Comparison of ENCODE assay signal across 9 mouse cellular contexts in genomic region chr19:35832992-35833391, GRCm38 (mm10).
DNase-seq lines count a peak whose midpoint lies in the region; ATAC-seq and TF ChIP-seq lines count a peak whose summit lies in the region.
"Had no signal": no experiment of that assay in that cellular context is flagged by ENCODE, and none has a peak within 500 bp of the region (broad histone marks: within the 10 kb centered on the region; RNA-seq: fewer than 3 reads in every experiment).

No protein-coding gene starts in this region.

- no peak for TF ChIP-seq CTCF in gastrocnemius, adult 2 months (IDR thresholded peaks at IDR 0.05)

- peak; percentile 71; the same call in 1 of the 2 replicates for ATAC-seq in kidney, embryonic 16.5 days (ENCODE audit: low FRiP score, low TSS enrichment)

- no peaks in the 10 kb centered on the region for H3K4me1 ChIP-seq in kidney, embryonic 16.5 days (ENCODE audit: insufficient read depth, low read length)
- H3K4me1 ChIP-seq: lung, embryonic 15.5 days had no signal

- H3K27me3 ChIP-seq in kidney, embryonic 16.5 days (ENCODE audit: insufficient read depth, low read length), result no peaks in the 10 kb centered on the region
- H3K27me3 ChIP-seq: lung, embryonic 15.5 days had no signal

- H3K27ac ChIP-seq in gastrocnemius, adult 2 months, result no peak overlapping the region
- H3K27ac ChIP-seq in kidney, embryonic 16.5 days (ENCODE audit: low read length), result no peak overlapping the region
- H3K27ac ChIP-seq: lung, embryonic 15.5 days had no signal

- 9% methylated on average over 4 of the region's 4 CpGs for WGBS in kidney, embryonic 16.5 days

- H3K4me3 ChIP-seq in gastrocnemius, adult 2 months, result no peak overlapping the region
- no peak overlapping the region for H3K4me3 ChIP-seq in kidney, embryonic 16.5 days (ENCODE audit: low read length)
- H3K4me3 ChIP-seq: lung, embryonic 15.5 days had no signal

- intact Hi-C loops in gastrocnemius, adult 2 months (cut with DNase I), result no loop called here

- H3K9me3 ChIP-seq in kidney, embryonic 16.5 days (ENCODE audit: low read length), result no peaks in the 10 kb centered on the region
- H3K9me3 ChIP-seq: lung, embryonic 15.5 days had no signal

- no peaks in the 10 kb centered on the region for H3K36me3 ChIP-seq in kidney, embryonic 16.5 days (ENCODE audit: insufficient read depth, low read length)
- H3K36me3 ChIP-seq: lung, embryonic 15.5 days had no signal

- H3K9ac ChIP-seq in kidney, embryonic 16.5 days (replicated peaks; ENCODE audit: low read length), result no peak overlapping the region
- H3K9ac ChIP-seq: lung, embryonic 15.5 days had no signal

- DNase-seq in gastrocnemius, adult 2 months, result peak; percentile 15
- no peak for DNase-seq in gastrocnemius, adult 8-10 months (ENCODE audit: low spot score in 2 of 2)
- DNase-seq in urinary bladder, postnatal 14 days (ENCODE audit: low spot score), result peak; percentile 3
- DNase-seq in urinary bladder, adult 18-20 months (ENCODE audit: low spot score in 2 of 2), result no peak
- DNase-seq in frontal cortex, postnatal 25 days (ENCODE audit: low spot score in 2 of 2), result no peak
- no peak for DNase-seq in cerebellum, postnatal 14 days
- no peak for DNase-seq in layer of hippocampus, adult 9-11 months

- H3K4me2 ChIP-seq in kidney, embryonic 16.5 days (replicated peaks; ENCODE audit: low read depth, low read length), result no peak overlapping the region
- H3K4me2 ChIP-seq: lung, embryonic 15.5 days had no signal

Comparison
In these comparisons a context has a peak if more than half of its experiments do, and no peak if none do; other contexts are left out.
1. DNase-seq: peak in gastrocnemius, adult 2 months (single experiment) and urinary bladder, postnatal 14 days (single experiment); none in gastrocnemius, adult 8-10 months (0 of 2), urinary bladder, adult 18-20 months (0 of 2), frontal cortex, postnatal 25 days (0 of 2), cerebellum, postnatal 14 days (0 of 2) and layer of hippocampus, adult 9-11 months (single experiment).